Mouse (Mus musculus) cerebellum, adult 9-10 months (tissue): ENCODE results near the gene Rufy1.
A peak's percentile ranks its signal among the peaks of the same experiment; 100 is the strongest.
"Not testable (repeated sequence)": the region's sequence is repeated elsewhere in the genome, so short reads cannot be mapped to it uniquely, and the experiment has no call there.

ENCODE experiments used
- DNase-seq: peaks from one replicate; pipeline ENCODE4 v3.0.0; 2022

Rufy1 gene

DNA sequence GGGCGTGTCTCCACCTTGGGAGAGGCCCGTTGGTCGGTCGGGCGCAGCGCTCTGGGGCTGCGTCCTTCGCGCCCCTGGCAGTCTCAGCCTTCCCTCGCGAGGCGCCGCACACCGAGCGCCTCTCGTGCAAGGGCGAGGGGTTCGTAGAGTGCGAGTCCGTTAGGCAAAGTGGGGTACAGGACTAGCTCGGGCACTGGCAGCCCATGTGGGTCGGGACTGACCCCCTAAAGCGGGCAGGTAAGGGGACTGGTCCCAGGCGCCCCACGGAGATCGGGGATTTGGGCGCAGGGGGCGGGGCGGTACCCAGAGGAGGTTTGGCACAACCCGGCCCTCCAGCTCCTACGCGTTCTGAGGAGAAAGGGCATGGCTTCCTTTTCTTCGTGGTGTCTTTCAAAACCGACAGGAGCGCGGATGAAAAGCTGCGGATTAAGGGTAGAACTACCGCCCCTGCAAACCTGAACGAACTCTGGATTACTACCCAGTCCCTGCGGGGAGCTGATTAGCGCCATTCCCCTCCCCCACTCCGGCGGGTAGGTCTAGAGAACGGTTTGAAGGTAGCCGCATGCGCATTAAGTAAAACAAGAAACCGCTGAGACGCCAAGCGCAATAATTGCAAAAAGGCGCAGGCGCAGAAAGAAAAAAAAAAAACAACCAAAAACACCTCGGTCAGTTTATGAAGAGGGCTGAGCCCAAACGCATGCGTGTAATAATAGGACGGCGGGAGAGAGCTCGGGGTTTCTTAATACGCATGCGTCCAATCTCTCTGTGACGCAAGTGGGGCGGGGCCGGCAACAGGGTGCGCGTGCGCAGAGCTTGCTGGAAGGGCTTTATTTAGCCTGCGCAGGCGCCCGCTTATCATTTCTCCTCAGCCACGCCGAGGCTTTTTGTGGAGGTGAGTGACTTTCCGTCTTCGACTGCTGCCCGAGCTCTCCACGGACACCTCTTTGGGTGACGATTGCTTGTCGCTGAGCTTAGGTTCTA lies 53.7 kb downstream of the Rufy1 start, which contains the start of gene Hnrnph1:
Hnrnph1 (plus strand) TSS at position 80 of the 981 bp plus-strand sequence.
- DNase-seq: peak; percentile 100

DNA sequence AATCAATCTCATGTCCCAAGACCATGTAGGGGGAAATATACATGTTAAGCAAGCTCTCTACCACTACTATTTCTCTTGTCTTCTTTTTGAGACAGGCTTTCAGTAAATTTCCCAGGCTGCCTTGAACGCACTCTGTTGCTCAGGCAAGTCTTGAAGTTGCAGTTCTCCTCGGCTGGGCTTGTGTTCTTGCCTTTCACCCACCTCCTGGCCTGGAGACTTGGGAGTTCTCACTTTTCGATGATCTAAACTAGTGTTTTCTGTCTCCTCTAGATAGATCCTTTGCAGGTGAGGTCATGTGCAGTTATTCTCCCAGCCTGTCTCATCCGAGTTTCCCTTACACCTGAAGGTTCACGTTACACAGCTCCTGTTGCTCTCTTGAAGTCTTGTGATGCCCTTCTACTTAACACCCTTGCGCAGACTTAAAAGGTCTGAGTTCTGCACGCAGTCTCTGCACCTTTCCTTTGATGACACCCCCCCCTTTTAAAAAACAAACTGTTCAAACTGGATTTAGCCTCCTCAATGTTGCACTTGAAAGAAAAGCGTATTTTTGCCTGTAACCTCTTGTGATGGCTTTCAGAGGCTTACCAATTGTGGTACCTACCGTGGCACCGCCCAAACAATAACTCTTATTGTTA lies 54.7 kb downstream of the Rufy1 start:
- DNase-seq: no peak

DNA sequence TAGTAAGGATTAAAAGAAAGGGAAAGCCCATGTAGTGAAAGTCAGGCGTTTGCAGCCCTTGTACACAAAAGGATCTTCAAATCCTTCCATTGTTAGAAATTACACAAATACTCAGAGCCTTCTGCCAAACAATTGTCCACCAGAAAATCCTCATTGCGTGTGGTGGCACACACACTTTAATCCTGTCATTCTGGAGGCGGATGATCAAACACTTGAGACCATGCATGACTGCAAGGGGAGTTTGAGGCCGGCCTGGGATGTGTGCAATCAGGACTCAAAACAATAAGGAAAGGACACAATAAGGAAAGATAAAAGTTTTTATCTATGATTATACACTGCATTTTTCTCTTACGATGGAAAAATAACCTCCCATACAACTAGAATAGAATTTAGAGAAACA lies 55.5 kb downstream of the Rufy1 start:
- no peak for DNase-seq

DNA sequence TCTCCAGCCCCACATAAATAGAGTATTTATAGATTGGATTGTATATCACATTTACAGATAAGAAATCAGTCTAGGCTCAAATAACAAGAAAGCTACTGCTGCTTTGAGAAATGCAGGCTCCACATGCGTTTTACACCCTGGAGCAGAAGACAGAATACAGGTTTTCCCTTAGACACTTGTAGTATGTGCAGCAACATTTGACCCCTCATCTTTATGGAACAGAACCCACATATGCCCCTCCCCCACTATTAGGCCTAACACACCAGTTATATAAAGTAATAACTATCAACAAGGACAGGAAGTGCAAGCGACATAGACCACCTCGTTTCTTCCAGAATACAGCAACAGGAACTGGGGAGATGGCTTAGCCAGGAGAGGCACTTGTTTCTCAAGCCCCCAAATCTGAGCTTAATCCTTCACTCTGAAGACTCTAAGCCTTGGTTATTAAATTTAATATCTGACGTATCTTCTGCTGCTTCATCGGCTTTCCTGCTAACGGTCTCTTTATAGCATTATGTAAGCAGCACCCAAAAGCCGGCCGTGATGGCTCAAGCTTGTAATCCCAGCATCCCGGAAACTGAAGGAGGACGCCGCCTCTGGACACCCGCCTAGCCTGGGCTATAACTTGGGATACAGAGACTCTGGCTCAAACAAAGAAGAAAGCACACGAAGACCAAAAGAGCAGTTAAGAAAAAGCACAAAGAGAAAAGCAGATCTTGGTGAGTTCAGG lies 56.5 kb downstream of the Rufy1 start:
- no peak for DNase-seq

DNA sequence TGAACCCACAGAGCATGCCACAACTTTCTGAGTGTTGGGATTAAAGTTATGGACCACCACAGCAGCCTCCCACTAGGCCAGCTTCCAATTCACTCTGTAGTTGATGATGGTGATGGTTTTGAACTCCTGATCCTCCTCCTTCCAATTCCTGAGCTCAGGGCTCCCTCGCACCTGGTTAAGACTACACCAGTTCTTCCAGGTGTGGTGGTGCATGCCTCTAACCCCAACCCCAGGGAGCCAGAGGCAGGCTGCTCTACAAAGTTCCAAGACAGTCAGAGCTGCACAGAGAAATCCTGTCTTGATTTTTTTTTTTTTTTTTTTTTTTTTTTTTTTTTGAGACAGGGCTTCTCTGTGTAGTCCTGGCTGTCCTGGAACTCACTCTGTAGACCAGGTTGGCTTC lies 57.3 kb downstream of the Rufy1 start:
- DNase-seq: no peak

DNA sequence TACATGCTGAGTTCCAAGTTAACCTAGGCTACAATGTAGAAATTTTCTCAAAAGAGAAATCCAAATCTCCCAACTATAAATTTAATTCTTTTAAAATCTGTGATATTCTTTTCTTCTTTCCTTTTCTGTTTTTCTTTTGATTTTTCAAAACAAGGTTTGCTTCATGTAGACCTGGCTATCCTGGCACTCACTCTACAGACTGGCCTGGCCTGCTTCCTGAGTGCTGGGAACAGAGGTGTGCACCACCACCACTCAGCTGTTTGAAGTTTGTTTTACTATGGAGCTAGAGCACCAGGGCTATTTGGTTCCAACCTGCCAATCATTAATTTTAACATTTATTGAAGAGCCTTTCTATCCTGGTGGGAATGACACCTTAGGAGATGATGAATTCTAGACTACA lies 57.8 kb downstream of the Rufy1 start:
- DNase-seq: no peak

DNA sequence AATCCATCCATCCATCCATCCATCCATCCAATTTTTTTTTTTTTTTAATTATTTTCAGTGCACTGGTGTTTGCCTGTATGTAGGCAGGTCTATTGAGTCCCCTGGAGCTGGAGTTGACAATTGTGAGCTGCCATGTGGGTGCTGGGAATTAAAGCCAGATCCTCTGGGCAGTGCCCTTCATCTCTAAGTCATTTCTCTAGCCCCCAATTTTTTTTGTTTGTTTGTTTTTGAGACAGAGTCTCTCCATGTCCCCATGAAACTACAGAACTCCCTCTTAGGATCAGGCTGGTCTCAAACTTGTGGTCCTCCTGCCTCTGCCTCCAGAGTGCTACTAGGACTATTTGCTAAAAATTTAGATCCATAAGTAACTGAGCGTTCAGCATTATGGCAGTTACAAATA lies 59.0 kb downstream of the Rufy1 start:
- no peak for DNase-seq

DNA sequence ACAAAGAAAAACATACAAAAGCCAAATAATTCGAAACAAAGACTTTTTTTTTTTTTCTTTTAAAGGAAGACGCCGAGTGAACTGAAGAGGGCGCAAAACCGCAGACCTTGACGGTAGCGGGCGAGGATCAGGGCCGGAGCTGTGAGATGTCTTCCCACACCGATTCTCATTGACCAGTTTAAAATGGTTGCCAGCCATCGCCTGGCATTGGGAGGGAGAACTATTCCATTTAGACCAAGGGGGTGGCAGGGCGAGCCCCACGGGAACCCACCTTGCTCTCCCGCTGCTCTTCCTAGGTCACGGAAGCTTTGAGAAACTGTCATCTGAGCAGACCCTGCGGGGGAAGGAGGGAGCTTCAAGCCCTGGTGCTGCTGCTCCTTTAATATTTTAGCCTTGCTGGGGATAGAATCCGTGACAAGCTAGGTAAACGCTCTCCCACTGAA lies 59.5 kb downstream of the Rufy1 start:
- DNase-seq: peak; percentile 73

DNA sequence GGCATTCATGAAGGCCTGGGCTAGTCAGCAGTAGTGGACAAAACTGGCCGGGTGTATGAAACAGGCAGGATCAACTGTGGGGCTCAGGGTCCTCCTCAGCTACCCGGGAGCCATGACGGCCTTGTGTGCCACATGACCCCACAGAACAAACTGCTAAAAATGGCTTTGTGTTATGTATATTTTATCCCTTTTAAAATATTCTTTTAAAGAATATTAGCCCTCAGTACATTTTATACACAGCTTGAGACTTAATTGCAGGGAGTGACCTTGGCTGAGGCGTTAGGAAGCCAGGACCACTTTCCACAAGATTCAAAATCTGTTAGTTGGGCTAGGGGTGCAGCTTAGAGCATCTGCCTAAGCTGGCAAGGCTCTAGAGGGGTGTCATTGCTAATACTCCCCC lies 60.0 kb downstream of the Rufy1 start:
- DNase-seq: no peak

DNA sequence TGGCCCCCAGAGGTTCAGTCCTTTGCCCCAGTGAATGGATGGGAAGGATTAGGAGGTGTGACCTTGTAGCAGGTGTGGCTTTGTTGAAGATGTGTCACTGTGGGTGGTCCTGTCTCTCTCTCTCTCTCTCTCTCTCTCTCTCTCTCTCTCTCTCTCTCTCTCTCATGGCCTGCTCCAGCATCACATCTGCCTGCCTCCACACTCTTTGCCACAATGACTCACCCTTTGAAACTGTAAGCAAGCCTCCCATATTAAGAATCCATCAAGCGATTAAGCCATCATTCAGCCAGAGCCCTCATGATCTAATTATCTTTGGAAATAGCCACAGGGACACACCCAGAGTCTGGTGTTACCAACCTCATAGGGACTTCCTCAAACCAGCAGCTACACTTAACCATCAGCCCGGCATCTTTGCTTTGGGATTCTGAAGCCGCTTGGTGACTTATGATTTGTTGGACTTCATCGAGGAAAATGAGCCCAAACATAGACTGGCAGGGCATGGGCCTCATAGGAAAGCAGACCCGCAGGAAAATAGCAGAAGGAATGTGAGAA lies 61.5 kb downstream of the Rufy1 start:
- DNase-seq: peak; percentile 7

DNA sequence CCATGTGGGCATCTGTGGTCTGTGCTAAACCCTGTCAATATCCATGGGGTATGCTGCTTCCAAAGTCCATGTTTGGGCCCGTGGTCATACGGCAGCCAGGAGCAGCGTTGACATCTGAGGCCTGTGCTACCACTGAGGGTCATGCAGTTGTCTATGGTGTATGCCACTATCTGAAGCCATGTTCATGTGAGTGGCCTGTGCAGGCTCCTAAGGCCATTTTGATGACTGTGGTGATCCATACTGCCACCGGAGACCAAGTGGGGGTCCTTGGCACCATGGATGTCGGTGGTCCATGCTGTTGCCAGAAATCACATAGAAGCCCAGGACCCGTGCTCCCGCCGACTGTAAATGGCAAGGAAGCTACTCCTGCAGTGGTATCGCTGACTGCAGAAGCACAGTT lies 63.4 kb downstream of the Rufy1 start:
- peak; percentile 15 for DNase-seq

DNA sequence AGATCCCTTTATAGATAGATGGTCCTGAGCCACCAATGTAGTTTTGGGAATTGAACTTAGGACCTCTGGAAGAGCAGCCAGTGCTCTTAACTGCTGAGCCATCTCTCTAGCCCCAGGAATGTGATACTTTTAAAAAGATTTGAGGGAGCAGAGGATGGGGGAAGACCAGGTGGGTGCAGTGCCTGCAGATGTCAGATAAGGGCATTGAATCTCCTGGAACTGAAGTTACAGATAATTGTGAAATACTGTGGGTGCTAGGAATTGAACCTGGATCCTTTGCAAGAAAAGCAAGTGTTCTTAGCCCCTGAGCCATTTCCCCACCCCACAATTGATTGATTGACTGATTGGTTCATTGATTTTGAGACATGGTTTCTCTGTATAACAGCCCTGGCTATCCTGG lies 65.6 kb downstream of the Rufy1 start:
- peak; percentile 4 for DNase-seq

DNA sequence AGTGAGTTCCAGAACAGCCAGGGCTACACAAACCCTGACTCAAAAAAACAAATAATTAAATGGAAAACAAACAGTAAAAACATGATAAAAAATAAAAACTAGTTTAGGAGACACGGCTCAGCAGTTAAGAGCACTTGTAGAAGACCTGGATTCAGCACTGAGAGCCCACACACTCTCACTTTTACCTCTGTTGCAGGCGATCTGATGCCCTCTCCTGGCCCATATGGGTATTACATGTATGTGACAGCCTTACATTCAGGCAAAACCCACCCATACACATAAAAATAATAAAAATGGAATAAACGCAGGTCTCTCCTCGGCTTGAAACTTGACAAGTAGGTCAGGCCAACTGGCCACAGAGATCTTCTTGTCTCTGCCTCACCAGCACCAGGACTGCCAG lies 66.4 kb downstream of the Rufy1 start:
- DNase-seq: peak; percentile 89

DNA sequence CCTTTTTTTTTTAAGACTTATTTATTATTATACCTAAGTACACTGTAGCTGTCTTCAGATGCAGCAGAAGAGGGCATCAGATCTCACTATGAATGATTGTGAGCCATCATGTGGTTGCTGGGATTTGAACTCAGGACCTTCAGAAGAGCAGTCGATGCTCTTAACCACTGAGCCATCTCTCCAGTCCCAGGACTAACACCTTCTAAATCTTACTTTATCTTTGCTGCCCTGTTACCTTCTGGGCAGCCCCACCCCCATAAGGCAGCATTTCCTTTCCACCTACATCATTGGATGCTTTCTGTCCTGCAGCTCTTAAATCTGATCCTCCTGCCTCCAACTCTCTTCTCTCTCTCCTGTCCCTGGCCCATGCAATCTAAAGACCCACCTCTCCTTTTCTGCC lies 69.6 kb downstream of the Rufy1 start:
- DNase-seq: not testable (repeated sequence)

DNA sequence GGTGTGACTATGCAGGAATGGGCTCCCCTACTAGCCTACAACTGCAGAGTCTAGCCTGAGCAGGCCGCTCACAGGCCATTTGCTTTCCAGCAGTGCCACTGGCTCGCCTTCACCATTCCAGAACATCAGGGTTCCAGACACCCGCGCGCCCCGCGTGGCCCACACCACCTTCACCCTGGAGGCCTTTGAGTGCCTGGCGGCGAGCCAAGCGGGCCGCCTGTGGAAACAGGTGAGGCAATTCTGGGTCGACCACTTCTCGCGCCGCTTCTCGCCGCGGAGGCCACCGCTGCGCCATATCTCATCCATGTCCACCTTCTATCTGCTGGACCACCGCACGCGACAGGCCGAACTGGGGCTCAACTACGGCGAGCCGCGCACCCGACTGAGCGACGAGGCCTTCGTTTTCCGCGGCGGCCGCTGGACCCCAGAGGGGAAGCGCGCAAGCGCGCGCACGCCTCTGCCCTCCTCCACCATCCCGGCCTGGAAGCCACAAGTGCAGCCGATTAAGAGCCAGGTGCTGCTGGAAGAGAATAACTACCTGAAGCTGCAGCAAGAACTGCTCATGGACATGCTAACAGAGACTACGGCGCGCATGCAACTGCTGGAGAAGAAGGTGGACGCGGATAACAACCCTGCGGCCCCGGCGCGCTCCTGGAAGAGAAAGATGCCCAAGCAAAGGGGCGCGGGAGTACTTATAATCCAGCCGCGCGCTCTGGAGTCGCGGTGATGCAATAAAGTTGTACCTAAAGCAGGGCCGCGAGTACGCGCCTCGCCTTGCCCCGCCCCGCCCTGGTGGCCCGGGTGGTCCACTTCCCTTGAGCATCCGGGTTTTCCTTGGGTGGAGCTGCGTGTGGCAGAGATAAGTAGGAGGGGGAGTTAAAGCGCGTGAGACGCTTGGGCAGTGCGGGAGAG lies 71.7 kb downstream of the Rufy1 start:
- peak; percentile 58 for DNase-seq

DNA sequence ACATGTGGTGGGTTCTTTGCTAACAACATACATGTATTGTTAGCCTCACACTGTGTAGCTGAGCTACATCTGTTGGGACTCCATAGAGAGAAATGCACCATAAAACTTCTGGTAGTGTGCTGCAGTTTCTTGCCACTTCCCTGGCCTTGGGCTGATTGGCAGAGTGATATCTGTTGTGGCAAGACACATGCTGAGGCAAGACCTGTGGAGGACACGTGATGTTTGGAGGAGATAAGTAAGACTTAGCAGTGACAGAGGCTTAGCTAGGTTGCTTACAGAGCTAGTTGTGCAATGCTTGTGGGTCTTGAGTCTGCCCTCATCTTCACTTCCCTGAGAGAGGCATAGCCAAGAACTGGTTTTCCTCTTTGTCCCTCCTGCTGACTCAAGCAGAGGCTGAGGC lies 75.5 kb downstream of the Rufy1 start:
- DNase-seq: no peak

DNA sequence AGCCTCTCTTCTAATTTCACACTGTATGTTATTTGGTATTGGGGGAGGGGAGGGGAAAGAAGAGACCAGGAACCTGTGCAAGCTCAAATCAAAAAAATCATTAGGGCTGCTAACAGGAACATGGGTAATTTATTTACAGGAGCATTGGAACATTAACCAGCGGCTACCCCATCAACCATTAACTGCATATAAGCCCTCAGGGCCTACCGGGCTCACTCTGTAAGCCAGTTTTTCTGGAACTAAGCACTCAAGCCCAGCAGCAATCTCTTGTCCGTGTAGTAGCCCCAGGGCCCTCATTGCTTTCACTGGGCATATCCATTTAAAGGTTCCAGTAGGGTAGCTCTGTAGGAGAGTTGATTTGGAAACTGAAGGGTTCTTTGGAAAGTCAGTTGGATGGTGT lies 76.1 kb downstream of the Rufy1 start:
- no peak for DNase-seq

DNA sequence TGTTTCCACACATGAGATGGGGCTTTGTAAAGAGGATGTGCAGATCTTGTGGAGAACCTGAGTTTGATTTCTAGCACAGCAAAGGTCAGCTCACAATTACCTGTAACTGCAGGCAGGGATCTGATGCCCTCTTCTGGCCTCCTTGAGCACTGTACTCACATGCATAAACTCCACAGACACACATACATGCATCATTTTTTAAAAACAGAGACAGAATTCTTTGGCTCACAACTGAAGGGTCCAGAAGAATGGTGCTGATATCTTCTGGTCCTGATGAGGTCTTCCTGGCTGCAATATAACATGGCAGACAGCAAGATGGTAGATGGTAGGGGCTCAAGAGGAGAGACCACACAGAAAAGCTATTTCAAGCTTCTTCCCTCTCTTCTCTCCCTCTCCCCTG lies 76.8 kb downstream of the Rufy1 start, which contains the start of gene Cby3:
Cby3 (plus strand) TSS at position 301 of the 400 bp plus-strand sequence.
- no peak for DNase-seq

DNA sequence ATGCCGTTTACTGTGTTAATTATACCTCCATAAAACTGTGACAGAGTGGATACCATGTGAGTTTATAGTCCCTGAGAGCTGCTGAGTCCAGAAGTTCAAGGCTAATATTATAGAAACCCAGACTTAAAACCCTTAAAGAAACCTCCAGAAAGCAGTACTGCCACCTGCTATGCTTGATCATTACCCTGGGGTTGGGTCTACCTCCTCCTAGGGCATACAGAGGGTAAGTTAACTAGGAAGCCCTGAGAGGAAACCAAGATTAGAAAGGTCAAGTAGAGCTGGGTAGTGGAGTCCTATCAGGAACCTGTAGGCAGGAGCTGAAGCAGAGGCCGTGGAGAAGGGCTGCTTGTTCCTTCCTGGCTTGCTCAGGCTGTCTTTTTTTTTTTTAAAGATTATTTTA lies 78.7 kb downstream of the Rufy1 start:
- no peak for DNase-seq

DNA sequence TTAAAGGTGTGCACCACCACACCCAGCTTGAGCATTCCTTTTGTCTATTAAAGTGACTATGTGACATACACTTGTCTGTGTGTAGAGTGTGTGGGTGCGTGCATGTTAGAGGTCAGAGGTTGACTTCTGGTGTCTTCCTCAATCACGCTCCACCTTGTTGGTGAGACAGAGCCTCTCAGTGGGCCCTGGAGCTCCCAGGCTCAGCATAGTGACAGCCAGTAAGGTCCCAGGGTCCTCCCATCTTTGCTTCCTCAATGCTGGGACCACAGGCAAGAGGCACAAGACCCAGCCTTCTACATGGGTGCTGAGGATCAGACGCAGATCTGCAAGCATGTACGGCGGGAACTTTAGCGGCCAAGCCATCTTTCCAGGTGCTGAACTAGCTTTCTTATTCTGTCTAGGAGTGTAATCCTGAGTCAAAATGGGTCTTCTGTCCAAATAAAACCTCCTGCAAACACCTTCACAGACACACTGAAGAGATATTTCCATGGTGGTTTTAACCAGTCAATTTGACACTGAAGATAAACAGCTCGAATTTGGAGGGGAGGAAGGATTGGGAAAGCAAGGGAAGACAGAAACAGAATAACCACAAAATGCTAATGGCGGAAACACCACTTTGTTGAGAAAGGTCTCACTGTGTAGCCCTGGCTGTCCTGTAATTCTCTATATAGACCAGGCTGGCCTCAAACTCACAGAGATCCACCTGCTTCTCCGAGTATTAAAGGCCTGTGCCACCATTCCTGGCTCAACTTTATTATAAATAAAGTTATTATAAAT lies 84.5 kb downstream of the Rufy1 start:
- DNase-seq: no peak

DNA sequence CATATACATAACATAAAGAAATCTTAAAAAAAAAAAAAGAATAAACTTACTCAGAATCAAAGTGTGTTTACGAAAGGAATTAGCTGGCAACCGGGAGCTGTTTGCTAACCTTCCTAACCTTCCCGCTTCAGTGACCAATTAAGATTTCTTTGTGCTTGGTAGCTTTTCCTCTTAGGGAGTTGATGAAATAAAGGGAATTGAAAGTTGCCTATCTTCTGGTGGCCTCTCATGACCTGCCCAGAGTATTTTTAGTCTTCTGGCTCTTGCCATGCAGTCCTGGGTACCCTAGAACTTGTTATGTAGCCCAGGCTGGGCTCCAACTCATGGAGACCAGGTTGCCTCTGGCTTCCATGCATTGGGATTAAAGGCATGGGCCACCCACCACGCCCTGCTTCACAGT lies 85.4 kb downstream of the Rufy1 start:
- DNase-seq: no peak
